Mouse (Mus musculus): Measurements from ENCODE around the gene Nop2.

The Nop2 gene

DNA sequence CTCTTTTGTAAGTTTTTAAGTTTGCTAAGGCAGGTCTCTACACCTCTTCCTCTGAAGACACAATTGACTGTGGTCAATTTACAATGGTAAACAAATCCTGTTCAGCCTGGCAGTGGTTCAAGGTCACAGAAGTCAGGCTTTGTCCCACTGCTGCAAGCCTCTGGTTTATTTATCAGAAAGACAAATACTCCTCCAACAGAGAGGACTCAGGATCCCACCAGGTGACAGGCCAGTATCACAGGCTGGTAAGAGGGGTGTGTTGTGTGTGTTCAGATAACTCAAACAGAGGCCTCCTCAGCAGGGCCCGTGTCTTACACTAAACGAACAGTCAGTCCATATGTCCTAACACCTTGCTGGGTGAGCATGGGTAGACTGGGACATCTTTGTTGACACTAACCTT is 40.8 kb downstream of the Nop2 start:
- DNase-seq (ENCODE audit: low read depth, low spot score), result no peak

- no peak for DNase-seq (ENCODE audit: low read depth, low spot score)
Measured at GRCm38 (mm10) chr6:125173256-125173655, 41.5 kb downstream of the Nop2 start.

GRCm38 (mm10) chr6:125175469-125175868 is 43.8 kb downstream of the Nop2 start:
- DNase-seq (ENCODE audit: low read depth, low spot score), result no peak

GRCm38 (mm10) chr6:125179601-125180000 is 47.9 kb downstream of the Nop2 start:
- DNase-seq (ENCODE audit: low read depth, low spot score), result no peak

GRCm38 (mm10) chr6:125182133-125182532 is 50.4 kb downstream of the Nop2 start:
- DNase-seq (ENCODE audit: low read depth, low spot score), result peak; percentile 29

GRCm38 (mm10) chr6:125186203-125186602 is 54.5 kb downstream of the Nop2 start:
- no peak for DNase-seq (ENCODE audit: low read depth, low spot score)

DNA sequence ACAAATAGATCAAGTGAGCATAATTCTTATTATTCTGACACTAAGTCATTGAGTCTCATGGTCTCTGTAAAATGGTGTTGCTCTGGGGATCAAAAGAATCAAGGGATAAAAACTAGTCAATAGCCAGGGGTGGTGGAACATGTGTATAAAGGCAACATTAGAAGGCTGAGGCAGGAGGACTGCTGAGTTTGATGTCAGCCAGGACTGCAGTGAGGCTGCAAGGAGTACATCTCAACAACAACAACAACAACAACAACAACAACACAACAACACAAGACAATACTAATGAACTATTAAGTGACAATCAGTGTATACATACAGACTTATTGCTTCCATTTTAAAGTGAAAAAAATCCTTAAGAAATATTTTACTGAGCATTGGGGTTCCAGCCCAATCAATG is 59.1 kb downstream of the Nop2 start:
- DNase-seq (ENCODE audit: low read depth, low spot score), result no peak

DNA sequence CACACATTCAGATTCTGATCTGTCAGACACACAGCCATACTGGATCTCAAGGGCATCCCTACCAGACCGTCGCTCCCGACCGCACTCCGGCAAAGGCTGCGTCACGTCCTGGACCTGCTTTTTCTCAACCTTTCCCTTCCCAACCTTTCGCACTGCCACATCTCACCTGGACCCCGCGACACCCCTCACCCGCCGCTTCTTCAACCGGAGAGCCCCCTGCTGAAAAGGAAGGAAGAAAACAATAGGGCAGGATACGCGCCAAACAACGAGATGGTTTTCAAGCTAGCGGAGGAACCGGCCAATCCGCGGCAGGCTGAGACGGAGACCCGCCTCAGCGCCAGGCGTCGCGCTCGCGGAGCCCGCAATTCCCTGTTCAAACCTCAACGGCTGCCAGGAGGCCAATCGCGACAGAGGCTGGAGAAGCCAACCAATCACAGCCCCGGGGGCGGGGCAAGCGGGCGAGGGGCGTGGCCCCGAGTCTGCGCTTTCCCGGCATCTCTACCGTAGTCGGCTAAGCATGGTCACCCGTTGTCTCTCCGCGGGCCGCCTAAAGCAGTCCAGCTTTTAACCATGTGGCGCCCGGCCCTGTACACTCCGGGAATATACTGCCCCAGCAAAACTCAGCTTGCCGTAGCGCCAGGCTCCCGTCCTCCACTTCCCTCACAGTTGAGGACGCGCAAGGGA is 59.8 kb downstream of the Nop2 start, which contains the start of the genes Ncapd2 and Mrpl51:
TSS of gene Ncapd2 (minus strand) at position 370 of the 684 bp plus-strand sequence.
TSS of gene Mrpl51 (plus strand) at position 470 of the 684 bp plus-strand sequence.
- DNase-seq (ENCODE audit: low read depth, low spot score), result peak; percentile 99

DNA sequence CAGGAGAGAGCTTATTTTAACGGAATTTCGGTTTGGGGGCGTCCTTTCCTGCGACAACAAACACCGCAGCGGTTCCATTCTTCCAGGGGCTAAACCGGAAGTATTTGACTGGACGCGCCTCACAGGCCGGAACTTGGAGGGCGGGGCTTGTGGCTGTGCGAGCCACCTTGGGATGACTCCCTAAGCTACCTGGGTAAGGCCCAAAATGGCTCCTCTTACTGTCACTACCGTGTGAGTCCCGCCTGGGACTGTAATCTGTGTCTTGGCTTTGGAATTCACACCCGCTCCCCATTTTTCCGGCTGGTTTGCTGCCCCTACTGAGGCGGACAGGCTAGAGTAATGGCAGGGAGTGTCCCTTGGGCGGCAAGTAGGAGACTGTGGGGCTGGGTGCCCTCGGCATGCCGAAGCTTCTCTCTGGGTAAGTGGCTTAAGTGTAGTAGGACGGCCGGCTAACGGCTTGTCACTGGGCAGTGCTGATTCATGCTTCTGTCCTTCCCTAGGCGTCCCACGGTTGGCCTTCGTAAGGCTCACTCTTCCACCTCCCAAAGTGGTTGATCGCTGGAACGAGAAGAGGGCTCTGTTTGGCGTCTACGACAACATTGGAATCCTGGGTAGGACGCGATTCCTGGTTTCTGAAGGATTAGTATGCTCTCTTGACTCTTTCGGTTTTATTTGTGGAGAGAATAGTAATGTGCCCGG is 60.5 kb downstream of the Nop2 start:
- peak; percentile 97 for DNase-seq (ENCODE audit: low read depth, low spot score)

DNA sequence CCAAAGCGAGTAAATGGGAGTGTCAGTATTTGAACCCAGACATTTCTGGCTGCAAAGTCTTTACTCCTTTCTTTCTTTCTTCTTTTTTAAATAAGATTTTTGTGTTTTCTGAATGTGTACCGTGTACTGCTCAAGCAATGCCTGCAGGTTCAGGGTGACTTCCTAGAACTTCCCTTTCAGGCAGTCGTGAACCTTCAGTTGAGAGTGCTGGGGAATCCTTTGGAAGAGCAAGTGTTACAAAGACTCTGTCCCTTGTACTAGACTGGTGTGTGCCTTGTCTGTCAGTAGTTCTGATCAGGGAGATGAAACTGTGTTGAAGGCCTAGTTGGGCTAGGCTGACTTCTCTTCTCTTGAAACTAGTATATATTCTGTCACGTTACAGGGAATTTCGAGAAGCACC is 61.1 kb downstream of the Nop2 start:
- no peak for DNase-seq (ENCODE audit: low read depth, low spot score)

- DNase-seq (ENCODE audit: low read depth, low spot score), result no peak
Measured at GRCm38 (mm10) chr6:125193390-125193789, 61.7 kb downstream of the Nop2 start.
